Mouse (Mus musculus) megakaryocyte, embryonic 14.5 days (primary cell): ENCODE data around the gene Cacul1. TPM values are rescaled to one million over a fixed set of nuclear protein-coding genes. Genes with fewer than 3 reads are reported as not detected.
"Not testable (repeated sequence)": the region's sequence is repeated elsewhere in the genome, so short reads cannot be mapped to it uniquely, and the experiment has no call there.

Source experiments
- H3K27me3 ChIP-seq: replicated peaks from 2 replicates; pipeline ENCODE3; 2012; ENCODE audit warnings: inconsistent platforms
- H3K36me3 ChIP-seq: replicated peaks from 2 replicates; pipeline ENCODE3; 2012; ENCODE audit warnings: low read length, inconsistent platforms, mixed read lengths
- H3K4me1 ChIP-seq: 2 replicates; pipeline ENCODE4 v1.6.1; 2012; ENCODE audit warnings: inconsistent platforms
- H3K4me3 ChIP-seq: replicated peaks from 2 replicates; pipeline ENCODE3; 2012; ENCODE audit warnings: moderate library complexity, mild to moderate bottlenecking, inconsistent platforms
- H3K9me3 ChIP-seq: 2 replicates; pipeline ENCODE4 v1.6.1; 2012; ENCODE audit warnings: inconsistent platforms
- FLI1 ChIP-seq: IDR thresholded peaks from 2 replicates; pipeline ENCODE4 v1.6.1; 2012; ENCODE audit warnings: low read length, inconsistent platforms, mixed read lengths
- GATA1 ChIP-seq: IDR thresholded peaks from 3 replicates; pipeline ENCODE4 v1.6.1; 2012; ENCODE audit warnings: mixed read lengths, low read length, inconsistent platforms, borderline replicate concordance
- polyA plus RNA-seq: library from polyadenylated mRNA; stranded (reverse); fragments of >175 nt; gene quantifications from 2 replicates; pipeline ENCODE4 v1.2.3, GENCODE M21; 2012; ENCODE audit warnings: low replicate concordance; ENCODE audit not compliant: insufficient read depth

The Cacul1 gene
- 14.5 and 26.8 TPM in 2 replicates for polyA plus RNA-seq

DNA sequence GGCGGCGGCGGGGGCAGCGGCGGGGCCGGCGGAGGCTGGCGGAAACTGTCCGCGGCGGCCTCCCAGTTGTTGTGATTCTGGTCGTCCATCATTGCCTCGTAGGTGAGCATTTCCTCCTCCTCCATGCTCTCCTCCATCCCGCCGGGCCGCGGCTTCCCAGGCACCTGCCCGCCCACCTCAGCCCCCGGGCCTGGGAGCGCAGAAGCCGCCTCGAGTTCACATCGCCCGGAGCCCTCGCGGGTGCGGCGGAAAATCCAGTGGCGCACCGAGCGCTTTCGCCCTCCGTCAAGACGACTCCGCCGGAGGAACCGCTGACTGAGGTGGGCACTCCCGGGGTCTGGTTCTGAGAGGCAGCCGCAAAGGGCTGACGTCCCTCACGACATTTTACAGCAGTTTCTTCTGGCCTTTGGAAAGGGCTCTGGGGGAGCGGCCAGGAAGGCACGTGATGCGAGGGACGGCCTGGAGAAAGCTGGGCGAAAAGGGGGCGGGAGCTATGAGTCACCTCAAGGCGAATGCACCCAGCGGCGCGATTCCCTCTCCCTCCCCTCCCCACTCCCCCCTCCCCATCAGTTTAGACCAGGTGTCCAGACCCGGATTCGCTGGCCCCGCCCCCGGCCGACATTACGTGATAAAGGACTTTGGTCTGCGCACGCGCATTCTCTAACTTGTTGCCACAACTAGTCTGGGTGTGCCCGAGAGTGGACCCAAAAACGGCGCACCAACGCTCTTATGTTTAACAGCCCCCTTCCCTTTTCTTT, at the start of gene Cacul1:
TSS of gene Cacul1 (minus strand) at position 444 of the 758 bp plus-strand sequence.
- peaks cover 40% of the 10 kb centered on the region for H3K4me1 ChIP-seq
- H3K36me3 ChIP-seq: peaks cover 6% of the 10 kb centered on the region
- peak within 1 kb of the TSS; percentile 96 for H3K4me3 ChIP-seq
- TF ChIP-seq FLI1 (no peak), GATA1 (no peak)
- H3K9me3 ChIP-seq: no peaks in the 10 kb centered on the region
- H3K27me3 ChIP-seq: no peaks in the 10 kb centered on the region

DNA sequence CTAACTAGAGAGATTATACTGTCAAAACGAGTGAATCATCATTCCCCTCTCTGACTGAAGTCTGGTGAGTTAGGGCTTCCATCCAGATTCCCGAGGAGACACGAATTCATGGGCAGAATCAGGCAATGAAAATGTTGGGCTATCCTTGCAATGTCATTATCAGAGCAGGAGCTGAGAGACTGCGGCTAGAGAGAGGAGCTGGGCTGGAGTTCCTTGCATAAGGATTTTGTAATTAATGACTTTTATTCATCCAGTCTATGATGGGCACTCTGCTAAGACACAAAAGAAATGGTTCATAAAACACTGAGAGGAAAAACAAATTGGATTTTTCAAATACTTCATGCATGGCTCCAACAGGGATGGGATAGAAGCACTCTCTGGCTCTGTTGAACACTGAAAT, 38.6 kb upstream of the Cacul1 start:
- H3K4me1 ChIP-seq: no peaks in the 10 kb centered on the region
- no peaks in the 10 kb centered on the region for H3K9me3 ChIP-seq
- peaks cover 5% of the 10 kb centered on the region for H3K27me3 ChIP-seq
- H3K4me3 ChIP-seq: no peak overlapping the region
- no peaks in the 10 kb centered on the region for H3K36me3 ChIP-seq
- no peak for TF ChIP-seq FLI1
- no peak for TF ChIP-seq GATA1

DNA sequence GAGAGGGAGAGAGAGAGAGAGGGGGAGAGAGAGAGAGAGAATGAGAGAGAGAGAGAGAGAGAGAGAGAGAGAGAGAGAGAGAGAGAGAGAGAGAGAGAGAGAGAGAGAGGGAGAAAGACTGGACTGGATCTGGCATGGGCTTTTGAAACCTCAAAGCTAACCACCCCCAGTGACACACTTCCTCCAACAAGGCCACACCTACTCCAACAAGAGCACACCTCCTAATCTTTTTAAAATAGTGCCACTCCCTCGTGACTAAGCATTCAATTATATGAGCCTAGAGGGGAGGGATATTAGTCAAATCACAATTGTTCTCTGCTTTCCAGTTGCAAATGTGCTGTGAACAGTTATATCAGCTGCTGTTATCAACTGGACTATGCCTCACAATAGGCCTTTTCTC, 36.2 kb upstream of the Cacul1 start:
- no peak overlapping the region for H3K4me3 ChIP-seq
- H3K36me3 ChIP-seq: no peaks in the 10 kb centered on the region
- TF ChIP-seq FLI1: no peak
- TF ChIP-seq GATA1: no peak
- H3K4me1 ChIP-seq: no peaks in the 10 kb centered on the region
- H3K9me3 ChIP-seq: no peaks in the 10 kb centered on the region
- peaks cover 4% of the 10 kb centered on the region for H3K27me3 ChIP-seq

DNA sequence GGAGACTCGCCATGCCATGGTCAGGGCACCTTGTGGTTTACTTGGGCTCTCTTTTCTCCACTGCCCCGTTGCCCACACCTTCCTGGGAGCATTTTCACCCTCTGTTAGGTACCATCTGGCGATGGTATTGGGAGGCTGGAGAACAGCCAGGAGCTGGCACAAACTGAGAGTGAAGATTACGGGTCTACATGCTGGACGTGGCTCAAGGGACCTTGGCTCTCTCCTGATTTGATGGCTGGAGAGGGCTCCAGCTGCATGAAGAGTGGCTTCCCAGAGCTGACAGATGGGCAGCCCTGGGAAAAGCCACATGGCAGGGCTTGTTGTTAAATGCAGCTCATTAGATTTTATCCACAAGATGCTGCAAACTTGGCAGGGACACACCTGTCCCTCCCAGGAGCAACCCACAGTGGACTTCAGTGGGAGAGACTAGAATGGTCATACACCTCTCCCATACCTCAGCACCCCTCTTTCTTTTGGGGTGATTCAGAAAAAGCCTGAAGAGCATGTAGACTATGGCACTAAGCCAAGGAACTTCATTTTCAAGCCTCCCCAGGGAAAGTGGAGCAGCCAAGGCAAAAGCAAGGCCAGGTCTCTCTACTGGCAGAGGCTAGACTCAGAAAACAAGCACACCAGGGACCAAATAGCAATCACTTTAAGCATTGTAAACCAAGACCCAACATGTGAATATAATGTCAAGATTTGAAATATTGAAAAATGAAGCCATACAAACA, 34.8 kb upstream of the Cacul1 start:
- TF ChIP-seq FLI1: no peak
- no peak for TF ChIP-seq GATA1
- no peaks in the 10 kb centered on the region for H3K36me3 ChIP-seq
- H3K4me3 ChIP-seq: no peak overlapping the region
- peaks cover 7% of the 10 kb centered on the region for H3K27me3 ChIP-seq
- peaks cover 6% of the 10 kb centered on the region; the same call in 1 of the 2 replicates for H3K4me1 ChIP-seq
- H3K9me3 ChIP-seq: no peaks in the 10 kb centered on the region

DNA sequence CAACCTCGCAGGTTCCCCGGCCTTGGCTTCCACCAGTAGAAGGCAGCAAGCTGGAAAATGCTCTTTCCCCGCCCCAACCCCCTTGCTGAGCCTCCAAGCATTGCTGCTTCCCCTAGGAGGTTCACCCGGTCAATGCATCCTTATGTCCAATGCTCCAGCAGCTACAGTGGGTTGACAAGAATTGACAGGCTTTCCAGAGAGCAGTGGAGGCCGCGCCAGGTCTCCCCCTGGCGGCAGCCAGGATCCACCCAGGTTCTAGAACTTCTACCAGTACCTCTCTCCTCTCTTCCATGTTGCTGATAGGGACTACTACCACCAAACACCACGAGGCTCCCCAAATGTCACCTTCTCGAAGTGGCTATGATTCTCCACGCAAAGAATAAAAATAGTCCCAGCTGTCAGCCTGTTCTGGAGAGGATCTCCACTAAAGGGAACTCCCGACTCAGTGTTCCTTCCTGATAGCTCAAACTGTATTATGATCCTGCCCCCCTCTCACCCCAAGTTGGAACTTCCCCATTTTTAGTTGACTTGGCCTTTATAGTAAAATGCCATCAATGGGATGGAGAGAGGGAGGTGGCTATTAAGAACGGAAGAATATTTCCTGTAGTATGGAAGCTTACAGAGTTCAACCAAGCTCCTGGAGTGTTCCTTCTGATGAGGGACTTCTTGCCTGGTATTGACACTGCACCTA, 30.8 kb upstream of the Cacul1 start:
- Histone ChIP-seq H3K4me3 (no peak overlapping the region), H3K9me3 (no peaks in the 10 kb centered on the region), H3K4me1 (peaks cover 13% of the 10 kb centered on the region), H3K36me3 (no peaks in the 10 kb centered on the region), H3K27me3 (peaks cover 13% of the 10 kb centered on the region)
- TF ChIP-seq GATA1 (no peak), FLI1 (no peak)

DNA sequence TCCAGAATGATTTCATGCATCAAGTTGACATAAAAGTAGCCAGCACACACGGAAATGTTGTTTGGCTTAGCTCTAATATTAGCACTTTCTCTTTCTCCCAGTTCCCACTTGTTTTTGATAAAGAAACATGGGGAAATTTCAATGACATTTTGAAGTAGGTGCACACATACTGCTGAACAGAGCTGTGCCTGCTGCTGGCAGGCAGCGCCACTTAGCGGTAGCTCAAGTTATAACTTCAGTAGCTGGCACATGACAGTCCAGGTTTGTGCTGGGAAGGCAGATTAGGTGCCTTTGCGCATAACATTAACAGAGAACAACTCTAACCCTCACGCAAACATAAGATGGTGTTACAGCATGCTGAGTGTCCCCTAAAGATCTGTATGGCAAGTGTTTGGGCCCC, 27.9 kb upstream of the Cacul1 start:
- H3K36me3 ChIP-seq: no peaks in the 10 kb centered on the region
- H3K27me3 ChIP-seq: peaks cover 13% of the 10 kb centered on the region
- peaks cover 19% of the 10 kb centered on the region for H3K4me1 ChIP-seq
- H3K9me3 ChIP-seq: no peaks in the 10 kb centered on the region
- no peak overlapping the region for H3K4me3 ChIP-seq
- TF ChIP-seq GATA1 (no peak), FLI1 (no peak)

DNA sequence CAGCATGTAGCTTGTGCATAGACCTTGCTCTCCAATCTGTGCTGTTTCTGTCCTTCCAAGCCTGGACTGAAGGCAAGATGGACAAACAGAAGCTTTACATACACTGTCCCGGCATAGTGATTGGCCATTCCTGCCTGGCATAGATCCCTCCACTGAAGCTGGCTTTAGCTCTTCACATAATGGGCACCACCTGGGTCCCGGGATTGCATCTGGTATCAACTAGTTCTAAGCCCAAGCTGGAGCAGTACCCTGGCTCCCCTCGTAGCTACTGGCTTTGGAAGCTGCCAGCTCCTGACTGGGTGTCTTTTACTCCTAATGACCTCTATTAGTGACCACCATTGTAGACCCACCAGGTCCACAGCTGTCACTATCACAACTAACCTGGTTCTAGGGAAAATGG, 22.8 kb upstream of the Cacul1 start:
- Histone ChIP-seq H3K4me1 (peaks cover 20% of the 10 kb centered on the region), H3K36me3 (no peaks in the 10 kb centered on the region), H3K9me3 (0 out of 2 replicates have a peak, but pooled peaks cover 3% of the 10 kb centered on the region), H3K4me3 (peak overlapping the region; percentile 28), H3K27me3 (peaks cover 6% of the 10 kb centered on the region)
- no peak for TF ChIP-seq FLI1
- TF ChIP-seq GATA1: no peak

DNA sequence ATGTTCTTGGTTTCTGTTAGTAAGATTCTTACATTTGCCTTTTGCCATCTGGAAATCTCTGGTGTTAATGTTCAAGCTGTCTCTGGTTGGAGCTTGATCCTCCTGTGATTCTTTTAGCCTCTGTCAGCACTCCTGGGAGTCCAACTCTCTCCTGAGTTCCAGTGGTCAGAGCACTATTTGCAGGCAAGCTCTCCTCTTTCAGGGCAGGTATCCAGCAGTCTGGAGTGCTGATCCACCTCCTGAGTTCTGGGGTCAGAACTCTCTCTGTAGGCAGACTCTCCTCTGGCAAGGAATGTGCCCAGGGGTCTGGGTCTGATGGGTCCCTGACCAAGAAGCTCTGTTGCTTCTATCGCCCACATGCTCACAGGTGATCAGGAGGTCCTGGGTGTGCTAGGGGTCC, 21.2 kb upstream of the Cacul1 start:
- not testable (repeated sequence) for H3K27me3 ChIP-seq

DNA sequence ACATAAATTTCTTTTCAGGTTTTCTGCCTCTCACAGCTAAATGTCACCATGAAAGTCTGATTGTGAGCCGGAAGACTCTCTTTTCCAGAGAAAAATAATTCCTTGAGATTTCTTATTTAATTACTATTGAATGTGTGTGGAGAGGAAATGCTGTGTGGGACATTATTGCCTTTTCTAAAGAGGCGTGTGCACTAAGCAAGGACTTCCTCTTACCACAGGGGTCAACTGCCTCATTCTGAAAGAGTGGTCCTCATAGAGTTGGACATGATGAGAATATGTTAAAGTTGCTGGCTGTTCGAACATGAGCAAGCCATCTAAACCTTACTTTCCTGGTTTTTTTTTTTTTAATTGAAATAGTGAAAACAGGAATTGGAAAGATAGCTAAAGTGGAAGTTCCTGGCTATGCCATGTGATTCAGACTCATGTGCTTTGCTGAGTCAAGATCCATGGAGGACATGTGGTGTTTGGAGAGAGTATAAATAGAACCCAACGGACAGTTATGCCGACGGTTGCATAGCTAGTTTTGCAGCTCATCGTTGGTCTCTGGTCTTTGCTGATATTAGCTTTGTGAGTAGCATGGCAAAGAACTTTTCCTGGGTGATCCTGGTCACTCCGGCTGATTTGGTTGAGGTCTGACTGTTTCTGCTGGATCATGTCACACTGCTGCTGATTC, 17.3 kb upstream of the Cacul1 start:
- peaks cover 6% of the 10 kb centered on the region for H3K27me3 ChIP-seq
- H3K4me1 ChIP-seq: peaks cover 16% of the 10 kb centered on the region
- no peak for TF ChIP-seq FLI1
- TF ChIP-seq GATA1: no peak
- no peaks in the 10 kb centered on the region for H3K36me3 ChIP-seq
- H3K9me3 ChIP-seq: peaks cover 11% of the 10 kb centered on the region
- H3K4me3 ChIP-seq: peak overlapping the region; percentile 73

More for the DNA sequence above, 21.2 kb upstream of the Cacul1 start:
- not testable (repeated sequence) for H3K4me3 ChIP-seq, H3K36me3 ChIP-seq, H3K9me3 ChIP-seq
- peaks cover 25% of the 10 kb centered on the region for H3K4me1 ChIP-seq
